ENCODE assay signal across 8 mouse cellular contexts in genomic region chr10:99203577-99204487, GRCm38 (mm10). TPM values are rescaled to one million over a fixed set of nuclear protein-coding genes. Genes with fewer than 3 reads are reported as not detected.
A peak's percentile ranks its signal among the peaks of the same experiment; 100 is the strongest.
DNase-seq lines count a peak whose midpoint lies in the region; ATAC-seq and TF ChIP-seq lines count a peak whose summit lies in the region.

No protein-coding gene starts in this region.

- intact Hi-C loops in gastrocnemius, postnatal 14 days (cut with DNase I; ENCODE audit: low total_unique reads): no loop called here

- peak overlapping the region; percentile 90 for H3K4me2 ChIP-seq in CH12.LX (ENCODE audit: insufficient read depth, low read depth, poor library complexity, severe bottlenecking)
- H3K4me2 ChIP-seq in intestine, embryonic 16.5 days (ENCODE audit: low read depth, low read length): peak overlapping the region; percentile 56
- H3K4me2 ChIP-seq in lung, embryonic 16.5 days (ENCODE audit: low read depth, low read length): peak overlapping the region; percentile 56

- no peak for TF ChIP-seq CTCF in CH12.LX (conservative IDR thresholded peaks at IDR 0.05 in 1 of 2, IDR thresholded peaks at IDR 0.05 in 1 of 2; ENCODE audit: low read depth in 2 of 2, low read length in 2 of 2)

- peak overlapping the region; percentile 43; the same call in 1 of the 2 replicates for H3K27ac ChIP-seq in CH12.LX (ENCODE audit: insufficient read depth, low read depth)
- H3K27ac ChIP-seq in intestine, embryonic 16.5 days (ENCODE audit: low read length): peak overlapping the region; percentile 71
- peak overlapping the region; percentile 84 for H3K27ac ChIP-seq in lung, embryonic 16.5 days (ENCODE audit: low read length)

- ATAC-seq in intestine, embryonic 16.5 days: peak; percentile 69
- ATAC-seq in lung, embryonic 16.5 days (ENCODE audit: low read depth): peak; percentile 72

- WGBS in intestine, embryonic 16.5 days: 7% methylated on average over 28 of the region's 29 CpGs
- WGBS in lung, embryonic 16.5 days: 2% methylated on average over 29 of the region's 29 CpGs

- peaks cover 11 to 13% of the 10 kb centered on the region in 2 experiments for H3K4me1 ChIP-seq in CH12.LX (ENCODE audit: control insufficient read depth in 1 of 2, insufficient read depth in 2 of 2)
- H3K4me1 ChIP-seq in intestine, embryonic 16.5 days (ENCODE audit: control insufficient read depth, insufficient read depth, low read length): peaks cover 8% of the 10 kb centered on the region
- H3K4me1 ChIP-seq in lung, embryonic 16.5 days (replicated peaks; ENCODE audit: control insufficient read depth, insufficient read depth, low read length): peaks cover 12% of the 10 kb centered on the region

- H3K79me2 ChIP-seq in CH12.LX (replicated peaks; ENCODE audit: control insufficient read depth, extremely low read depth, insufficient read depth, poor library complexity, severe bottlenecking): no peaks in the 10 kb centered on the region

- TF ChIP-seq RAD21 in CH12.LX (IDR thresholded peaks at IDR 0.05; ENCODE audit: low read depth, low read length): no peak

- H3K4me3 ChIP-seq in CH12.LX (replicated peaks in 1 of 3; ENCODE audit: low read depth in 2 of 3, low read length in 2 of 3, poor library complexity in 1 of 3): peak overlapping the region; percentile 12 to 52 (median 52)
- peak overlapping the region; percentile 38 for H3K4me3 ChIP-seq in intestine, embryonic 16.5 days (ENCODE audit: low read length)
- peak overlapping the region; percentile 34 for H3K4me3 ChIP-seq in lung, embryonic 16.5 days (ENCODE audit: low read length)

- peak; percentile 21 for DNase-seq in CH12.LX (ENCODE audit: extremely low read depth)
- DNase-seq in R1 (ENCODE audit: low read depth, low spot score): peak; percentile 60
- peak; percentile 32 for DNase-seq in gastrocnemius, postnatal 14 days
- DNase-seq in ovary, postnatal 36 days (ENCODE audit: low spot score): peak; percentile 47
- DNase-seq in thymus, postnatal 14 days: no peak
- no peak for DNase-seq in urinary bladder, postnatal 36 days (ENCODE audit: low spot score in 2 of 2)

- dilution Hi-C loops in CH12.LX (cut with MboI; ENCODE audit: extremely low pct_ligation_motif_present, extremely low pct_unique_long_range_greater_than_20kb, low sequenced_read_pairs): no loop called here

- no peaks in the 10 kb centered on the region for H3K9me3 ChIP-seq in CH12.LX (replicated peaks; ENCODE audit: low read length)
- H3K9me3 ChIP-seq in intestine, embryonic 16.5 days (ENCODE audit: control insufficient read depth, low read length): no peaks in the 10 kb centered on the region
- H3K9me3 ChIP-seq in lung, embryonic 16.5 days (ENCODE audit: control insufficient read depth, low read length): no peaks in the 10 kb centered on the region

- H3K27me3 ChIP-seq in CH12.LX (replicated peaks): no peaks in the 10 kb centered on the region
- no peaks in the 10 kb centered on the region for H3K27me3 ChIP-seq in intestine, embryonic 16.5 days (replicated peaks; ENCODE audit: control insufficient read depth, insufficient read depth, low read length)
- H3K27me3 ChIP-seq in lung, embryonic 16.5 days (ENCODE audit: control insufficient read depth, insufficient read depth, low read depth, low read length): no peaks in the 10 kb centered on the region

- H3K9ac ChIP-seq in CH12.LX (ENCODE audit: insufficient read depth, low read depth): peak overlapping the region; percentile 61
- peak overlapping the region; percentile 60 for H3K9ac ChIP-seq in intestine, embryonic 16.5 days (ENCODE audit: low read depth, low read length)
- H3K9ac ChIP-seq in lung, embryonic 16.5 days (ENCODE audit: low read length): peak overlapping the region; percentile 61

- no peaks in the 10 kb centered on the region for H3K36me3 ChIP-seq in CH12.LX (replicated peaks in 1 of 2; ENCODE audit: control insufficient read depth in 1 of 2, insufficient read depth in 1 of 2, low read length in 1 of 2)
- no peaks in the 10 kb centered on the region for H3K36me3 ChIP-seq in intestine, embryonic 16.5 days (ENCODE audit: control insufficient read depth, insufficient read depth, low read length)
- no peaks in the 10 kb centered on the region for H3K36me3 ChIP-seq in lung, embryonic 16.5 days (ENCODE audit: control insufficient read depth, insufficient read depth, low read length)

- 0 out of 2 replicates have a peak, but pooled peaks have one; percentile 30 for TF ChIP-seq EP300 in CH12.LX (IDR thresholded peaks at IDR 0.05; ENCODE audit: low read length)

- peak; percentile 28; the same call in 1 of the 2 replicates for TF ChIP-seq POLR2A in CH12.LX (IDR thresholded peaks at IDR 0.05; ENCODE audit: low read depth, low read length)

- in situ Hi-C loops in CH12.LX (cut with MboI; ENCODE audit: low pct_ligation_motif_present, low pct_unique_long_range_greater_than_20kb, low sequenced_read_pairs): loop anchor here (10.0 kb wide), 1 partner anchor 61 kb away; the partner anchor contains the start of gene Dusp6

TF ChIP-seq in CH12.LX, 34 proteins besides CTCF, POLR2A, EP300 and RAD21:
- TF ChIP-seq NELFE (IDR thresholded peaks at IDR 0.05; ENCODE audit: low read depth, low read length) (0 out of 2 replicates have a peak, but pooled peaks have one; percentile 9), HCFC1 (IDR thresholded peaks at IDR 0.05; ENCODE audit: low read depth, low read length) (no peak), UBTF (IDR thresholded peaks at IDR 0.05; ENCODE audit: low read depth, low read length) (no peak), SIN3A (IDR thresholded peaks at IDR 0.05; ENCODE audit: low read length) (0 out of 2 replicates have a peak, but pooled peaks have one; percentile 44), PAX5 (IDR thresholded peaks at IDR 0.05; ENCODE audit: low read length) (no peak), KAT2A (IDR thresholded peaks at IDR 0.05; ENCODE audit: insufficient replicate concordance, low read length) (no peak), MAZ (IDR thresholded peaks at IDR 0.05; ENCODE audit: low read depth, low read length) (0 out of 2 replicates have a peak, but pooled peaks have one; percentile 27), MAFK (IDR thresholded peaks at IDR 0.05; ENCODE audit: insufficient replicate concordance, low read length) (no peak), JUND (conservative IDR thresholded peaks at IDR 0.05; ENCODE audit: low read depth, low read length) (0 out of 2 replicates have a peak, but pooled peaks have one; percentile 33), E2F4 (IDR thresholded peaks at IDR 0.05; ENCODE audit: insufficient replicate concordance, low read depth, low read length) (no peak), ZC3H11A (IDR thresholded peaks at IDR 0.05; ENCODE audit: low read depth, low read length) (no peak)
TF ChIP-seq in CH12.LX: peak in this region for 4.

RNA-seq across cellular contexts. Expression of gene Dusp6, which starts 59.2 kb away (rescaled TPM):
- total RNA-seq in CH12.LX (2012; rRNA removed): 6.2 and 7.6 TPM in 2 replicates
- 11.6 and 13.5 TPM in 2 replicates for total RNA-seq in CH12.LX (2014; rRNA removed)
- 4.1 and 6.1 TPM in 2 replicates for polyA plus RNA-seq in CH12.LX (2012; ENCODE audit: insufficient read length, low read depth)
- 10 to 100 TPM; 26.7 to 27.7 TPM for total RNA-seq in gastrocnemius, postnatal 14 days (2021)
- 37.2 and 37.5 TPM in 2 replicates for polyA plus RNA-seq in intestine, embryonic 16.5 days (2015; fragmentation: Nextera tagmentation; extraction: Ambion mirVana)
- 79.3 and 80.3 TPM in 2 replicates for polyA plus RNA-seq in lung, embryonic 16.5 days (2015; fragmentation: Nextera tagmentation; extraction: Ambion mirVana)

Comparison
In these comparisons a context has a peak if more than half of its experiments do, and no peak if none do; other contexts are left out.
1. DNase-seq: peak in CH12.LX (single experiment), R1 (single experiment), gastrocnemius, postnatal 14 days (single experiment) and ovary, postnatal 36 days (single experiment); none in thymus, postnatal 14 days (single experiment) and urinary bladder, postnatal 36 days (0 of 2).
2. Peak in every context shown above with its lines, with median percentiles within 50 percentile points of each other: H3K27ac ChIP-seq, H3K4me2 ChIP-seq, H3K4me3 ChIP-seq and H3K9ac ChIP-seq.